Mouse (Mus musculus) midbrain, embryonic 12.5 days (tissue): Measurements from ENCODE around the gene Myof. TPM values are rescaled to one million over a fixed set of nuclear protein-coding genes. Genes with fewer than 3 reads are reported as not detected.

Experiments
- ATAC-seq: fragments of 200-750 bp; cut with Nextera tagmentation; 2 replicates; pipeline ENCODE4 v1.8.0; 2017; ENCODE audit warnings: low read depth, moderate TSS enrichment, moderate library complexity; ENCODE audit not compliant: low FRiP score
- H3K27ac ChIP-seq: fragments of 300-500 bp; sonication (generic); replicated peaks from 2 replicates; pipeline ENCODE4 v1.5.1; 2016; ENCODE audit warnings: mild to moderate bottlenecking
- H3K27me3 ChIP-seq: fragments of 300-500 bp; sonication (generic); 2 replicates; pipeline ENCODE4 v1.6.1; 2016; ENCODE audit warnings: mild to moderate bottlenecking
- H3K36me3 ChIP-seq: fragments of 300-500 bp; sonication (generic); 2 replicates; pipeline ENCODE4 v1.6.1; 2016
- H3K4me1 ChIP-seq: fragments of 300-500 bp; sonication (generic); 2 replicates; pipeline ENCODE4 v1.6.1; 2016
- H3K4me2 ChIP-seq: fragments of 300-500 bp; sonication (generic); replicated peaks from 2 replicates; pipeline ENCODE4 v1.6.1; 2016; ENCODE audit warnings: mild to moderate bottlenecking, moderate library complexity
- H3K4me3 ChIP-seq: fragments of 300-500 bp; sonication (generic); 2 replicates; pipeline ENCODE4 v1.5.1; 2016; ENCODE audit warnings: mild to moderate bottlenecking
- H3K9ac ChIP-seq: fragments of 300-500 bp; sonication (generic); replicated peaks from 2 replicates; pipeline ENCODE4 v1.6.1; 2016; ENCODE audit warnings: mild to moderate bottlenecking, moderate library complexity
- H3K9me3 ChIP-seq: fragments of 300-500 bp; sonication (generic); 2 replicates; pipeline ENCODE4 v1.6.1; 2016; ENCODE audit warnings: mild to moderate bottlenecking
- WGBS: fragments of 180-500 bp; shearing (Covaris S2); methylation state at CpG from one replicate; pipeline ENCODE4 v1.1.7; 2016; 5-methylcytosine and 5-hydroxymethylcytosine counted together
- polyA plus RNA-seq: library from polyadenylated mRNA; unstranded; fragments of >200 nt; fragmentation: Nextera tagmentation; extraction: Ambion mirVana; gene quantifications from 2 replicates; pipeline ENCODE4 v1.2.1, GENCODE M21; 2016

Gene Myof
- polyA plus RNA-seq, 1 experiment from 2014 or later = 5.5 TPM

DNA sequence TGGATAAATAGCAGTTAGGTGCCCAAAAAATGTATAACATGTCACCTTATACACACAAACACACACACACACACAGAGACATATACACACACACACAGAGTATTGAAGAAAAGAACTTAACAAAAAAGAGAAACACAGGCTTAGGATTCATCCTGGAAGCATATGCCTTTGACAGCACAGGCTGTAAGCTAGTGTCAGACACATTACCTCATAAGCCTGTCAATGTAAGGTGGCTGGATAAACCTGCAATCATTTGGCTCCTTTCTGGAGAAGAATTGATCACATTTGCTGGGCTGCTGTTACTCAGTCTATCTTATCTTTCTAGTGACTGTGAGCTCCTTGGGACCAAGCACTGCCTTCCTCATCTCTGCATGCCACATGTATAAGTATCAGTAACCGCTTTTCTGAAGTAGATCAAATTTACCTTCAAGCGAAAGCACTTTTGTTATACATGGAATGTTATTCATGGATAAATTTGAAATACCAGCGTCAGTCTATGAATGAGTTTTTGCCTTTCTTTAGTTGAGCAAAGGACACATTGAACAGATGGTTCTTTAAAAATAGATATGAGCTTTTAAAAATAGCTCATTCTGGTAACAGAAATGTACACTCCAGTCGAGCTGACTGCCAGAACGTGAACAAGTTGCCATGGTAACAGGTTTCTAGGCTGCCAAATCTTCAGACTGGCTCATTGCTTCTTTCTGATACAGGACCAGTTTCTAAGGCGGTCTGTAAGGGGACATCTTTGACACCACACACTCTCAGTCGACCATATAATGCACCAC lies 51.8 kb downstream of the Myof start:
- no peak for ATAC-seq
- H3K27ac ChIP-seq = no peak overlapping the region

DNA sequence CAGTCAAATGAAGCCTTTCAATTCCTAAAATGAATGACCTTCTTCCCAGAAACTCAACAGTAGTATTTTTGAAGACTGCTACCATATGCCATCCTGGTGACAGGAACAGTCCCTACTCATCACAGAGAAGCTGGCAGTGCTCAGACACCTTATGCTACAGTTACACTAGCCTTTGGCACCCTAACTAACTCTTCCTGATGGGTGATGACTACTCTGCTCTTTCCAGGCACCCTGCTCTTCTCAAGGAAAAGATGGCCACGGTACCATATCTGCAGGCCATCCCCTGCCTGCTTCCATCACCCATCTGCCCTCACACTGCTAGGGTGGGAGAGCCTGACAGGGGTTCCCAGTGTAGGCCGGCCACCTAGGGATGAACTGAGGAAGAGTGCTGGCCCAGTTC lies 53.4 kb downstream of the Myof start:
- Histone ChIP-seq H3K27ac (no peak overlapping the region), H3K4me2 (no peak overlapping the region), H3K4me3 (no peak overlapping the region), H3K9me3 (no peaks in the 10 kb centered on the region), H3K4me1 (peaks cover 5% of the 10 kb centered on the region), H3K36me3 (no peaks in the 10 kb centered on the region), H3K9ac (no peak overlapping the region), H3K27me3 (no peaks in the 10 kb centered on the region)
- 91% methylated on average over 2 of the region's 2 CpGs for WGBS
- ATAC-seq = no peak

More for the DNA sequence above, 51.8 kb downstream of the Myof start:
- Histone ChIP-seq H3K9ac (no peak overlapping the region), H3K4me1 (peaks cover 5% of the 10 kb centered on the region), H3K9me3 (no peaks in the 10 kb centered on the region), H3K27me3 (no peaks in the 10 kb centered on the region), H3K4me3 (no peak overlapping the region), H3K36me3 (no peaks in the 10 kb centered on the region), H3K4me2 (no peak overlapping the region)
- 42% methylated on average over 7 of the region's 7 CpGs for WGBS

GRCm38 (mm10) chr19:37988156-37988555 lies 55.2 kb downstream of the Myof start:
- no peak for ATAC-seq
- peaks cover 5% of the 10 kb centered on the region for H3K4me1 ChIP-seq

GRCm38 (mm10) chr19:37985730-37986129 lies 57.6 kb downstream of the Myof start:
- Histone ChIP-seq H3K4me1 (no peaks in the 10 kb centered on the region), H3K4me3 (no peak overlapping the region), H3K27ac (no peak overlapping the region), H3K9ac (no peak overlapping the region), H3K27me3 (no peaks in the 10 kb centered on the region), H3K36me3 (no peaks in the 10 kb centered on the region), H3K9me3 (no peaks in the 10 kb centered on the region), H3K4me2 (no peak overlapping the region)
- no peak for ATAC-seq
- 89% methylated on average over 16 of the region's 16 CpGs for WGBS

More at GRCm38 (mm10) chr19:37988156-37988555, 55.2 kb downstream of the Myof start:
- H3K4me2 ChIP-seq = no peak overlapping the region
- no peak overlapping the region for H3K27ac ChIP-seq
- no peaks in the 10 kb centered on the region for H3K9me3 ChIP-seq
- 84% methylated on average over 4 of the region's 4 CpGs for WGBS
- H3K27me3 ChIP-seq = no peaks in the 10 kb centered on the region
- no peak overlapping the region for H3K9ac ChIP-seq
- no peak overlapping the region for H3K4me3 ChIP-seq
- no peaks in the 10 kb centered on the region for H3K36me3 ChIP-seq

GRCm38 (mm10) chr19:37975951-37976350 lies 67.4 kb downstream of the Myof start:
- H3K27me3 ChIP-seq = no peaks in the 10 kb centered on the region

DNA sequence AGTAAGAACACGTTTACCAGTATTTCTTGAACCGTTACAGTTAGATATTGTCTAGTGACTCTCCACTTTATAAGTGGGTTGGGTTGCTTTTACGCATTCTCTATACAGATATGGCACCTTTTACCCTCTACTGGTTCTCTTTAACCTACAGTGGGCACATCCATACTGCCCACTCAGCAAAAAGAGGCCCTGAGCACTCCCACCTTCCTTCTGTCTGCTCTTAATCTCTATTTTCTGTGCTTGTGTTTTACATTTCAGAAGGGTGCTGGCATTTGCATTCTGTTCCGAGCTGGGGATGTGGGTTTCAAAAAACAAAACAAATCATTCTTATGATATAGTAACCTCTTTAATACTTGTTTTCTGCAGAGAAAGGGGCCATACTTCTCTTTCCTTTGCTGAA lies 72.8 kb downstream of the Myof start:
- Histone ChIP-seq H3K4me1 (no peaks in the 10 kb centered on the region), H3K4me3 (no peak overlapping the region), H3K9me3 (no peaks in the 10 kb centered on the region), H3K36me3 (no peaks in the 10 kb centered on the region), H3K9ac (no peak overlapping the region), H3K27me3 (no peaks in the 10 kb centered on the region), H3K27ac (no peak overlapping the region), H3K4me2 (no peak overlapping the region)
- no peak for ATAC-seq
- WGBS = 88% methylated on average over 4 of the region's 4 CpGs

More at GRCm38 (mm10) chr19:37975951-37976350, 67.4 kb downstream of the Myof start:
- ATAC-seq = no peak
- no peaks in the 10 kb centered on the region for H3K4me1 ChIP-seq
- H3K36me3 ChIP-seq = no peaks in the 10 kb centered on the region
- H3K9ac ChIP-seq = no peak overlapping the region
- WGBS = 88% methylated on average over 5 of the region's 5 CpGs
- no peak overlapping the region for H3K4me2 ChIP-seq
- H3K27ac ChIP-seq = no peak overlapping the region
- no peaks in the 10 kb centered on the region for H3K9me3 ChIP-seq
- H3K4me3 ChIP-seq = no peak overlapping the region

DNA sequence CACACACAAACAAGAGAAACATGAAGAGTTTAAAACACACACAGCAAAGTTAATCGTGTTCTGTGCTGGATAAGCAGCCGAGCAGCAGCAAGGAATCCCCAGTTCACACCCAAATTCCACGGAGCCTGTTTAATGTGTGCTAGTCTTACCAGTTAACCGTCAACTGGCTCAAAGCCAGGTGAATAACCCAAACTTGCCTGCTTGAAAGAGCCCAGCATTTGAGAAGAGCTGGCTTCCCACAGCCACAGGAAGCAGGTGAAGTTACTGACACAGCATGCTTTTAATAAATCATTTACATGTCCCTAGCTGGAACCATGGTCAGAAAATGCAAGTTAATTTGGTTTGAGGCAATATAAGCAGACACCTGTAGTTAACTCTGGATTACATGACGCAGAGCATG lies 73.4 kb downstream of the Myof start:
- Histone ChIP-seq H3K4me2 (no peak overlapping the region), H3K4me1 (no peaks in the 10 kb centered on the region), H3K36me3 (no peaks in the 10 kb centered on the region), H3K9ac (no peak overlapping the region), H3K4me3 (no peak overlapping the region), H3K27me3 (no peaks in the 10 kb centered on the region), H3K27ac (no peak overlapping the region), H3K9me3 (no peaks in the 10 kb centered on the region)
- 84% methylated on average over 5 of the region's 5 CpGs for WGBS
- no peak for ATAC-seq

DNA sequence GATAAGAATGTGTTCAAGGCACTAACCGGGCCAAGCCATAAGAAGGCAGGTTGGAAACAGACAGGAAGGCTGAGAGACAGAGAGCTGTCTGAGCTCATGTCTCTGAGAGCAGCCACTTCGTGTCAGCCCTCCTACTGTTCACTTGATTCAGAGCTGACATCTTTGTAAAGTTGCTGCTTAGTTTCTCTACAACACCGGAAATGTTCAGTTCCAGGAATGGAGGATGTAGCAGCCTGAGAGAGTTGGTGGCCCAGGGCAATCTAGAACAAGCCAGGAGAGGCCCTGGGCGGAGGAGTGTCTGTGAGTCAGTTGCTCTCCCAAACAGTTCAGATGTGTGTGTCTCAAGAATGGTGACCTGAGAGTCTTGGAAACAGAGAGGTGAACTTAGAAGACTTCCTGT lies 77.5 kb downstream of the Myof start:
- Histone ChIP-seq H3K36me3 (no peaks in the 10 kb centered on the region), H3K9me3 (no peaks in the 10 kb centered on the region), H3K4me1 (no peaks in the 10 kb centered on the region), H3K27ac (no peak overlapping the region), H3K9ac (no peak overlapping the region), H3K27me3 (no peaks in the 10 kb centered on the region), H3K4me2 (no peak overlapping the region), H3K4me3 (no peak overlapping the region)
- 80% methylated on average over 4 of the region's 4 CpGs for WGBS
- no peak for ATAC-seq

DNA sequence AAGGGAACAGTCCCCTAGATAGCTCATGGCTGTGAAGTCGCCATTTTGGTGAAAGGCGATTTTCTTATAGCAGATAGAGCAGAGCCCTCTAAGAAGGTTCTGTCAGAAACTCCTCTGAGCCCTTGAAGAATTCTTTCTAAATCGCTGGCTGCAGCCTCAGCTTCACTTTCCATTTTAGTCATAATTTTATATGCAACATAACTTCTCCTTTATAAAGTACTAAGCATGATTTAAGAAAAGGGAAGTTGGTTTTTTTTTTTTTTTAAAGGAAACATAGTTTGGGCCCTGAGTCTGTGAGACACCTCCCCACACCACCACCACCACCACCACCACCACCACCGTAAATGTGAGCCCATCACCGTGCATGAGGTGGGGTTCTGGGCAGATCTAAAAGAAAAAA lies 80.0 kb downstream of the Myof start:
- no peak overlapping the region for H3K27ac ChIP-seq
- no peaks in the 10 kb centered on the region for H3K4me1 ChIP-seq
- WGBS = 85% methylated on average over 5 of the region's 5 CpGs
- H3K4me3 ChIP-seq = no peak overlapping the region
- no peaks in the 10 kb centered on the region for H3K36me3 ChIP-seq
- no peak overlapping the region for H3K9ac ChIP-seq
- no peak for ATAC-seq
- no peak overlapping the region for H3K4me2 ChIP-seq
- H3K27me3 ChIP-seq = no peaks in the 10 kb centered on the region
- H3K9me3 ChIP-seq = no peaks in the 10 kb centered on the region

GRCm38 (mm10) chr19:37960791-37961190 lies 82.6 kb downstream of the Myof start:
- Histone ChIP-seq H3K9ac (no peak overlapping the region), H3K4me1 (no peaks in the 10 kb centered on the region), H3K36me3 (no peaks in the 10 kb centered on the region), H3K27me3 (no peaks in the 10 kb centered on the region), H3K4me2 (no peak overlapping the region), H3K4me3 (no peak overlapping the region), H3K27ac (no peak overlapping the region), H3K9me3 (no peaks in the 10 kb centered on the region)
- 96% methylated on average over 9 of the region's 9 CpGs for WGBS
- ATAC-seq = no peak

DNA sequence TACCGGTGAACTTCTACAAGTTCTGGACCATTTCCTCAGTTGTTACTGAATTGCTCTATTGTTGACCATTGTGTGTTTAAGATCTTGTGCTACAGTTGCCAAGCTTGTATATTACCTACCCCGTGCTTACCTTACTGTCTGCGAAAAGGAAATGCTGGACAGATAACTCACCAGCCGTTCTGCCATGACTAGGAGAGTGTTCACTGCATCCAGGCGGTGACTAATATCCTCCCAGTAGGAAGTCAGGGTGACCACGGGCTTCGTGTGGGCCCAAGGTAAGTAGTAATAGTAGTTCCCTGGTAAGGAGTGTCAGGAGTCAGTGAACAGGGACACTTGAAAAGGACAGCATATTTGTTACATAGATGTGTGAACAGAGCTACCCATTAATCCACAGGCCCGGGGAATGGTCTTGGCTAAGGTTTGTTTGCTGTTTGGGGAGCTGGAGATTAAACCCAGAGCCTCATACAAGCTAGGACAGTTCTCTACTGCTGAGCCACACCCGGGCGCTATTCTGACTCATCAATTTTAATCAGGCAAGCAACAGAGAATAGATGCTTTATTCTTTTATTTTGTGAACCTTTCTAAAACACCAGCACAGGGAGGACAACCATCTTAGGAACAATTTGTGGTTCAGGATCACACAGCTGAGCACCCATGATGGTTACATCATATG lies 83.7 kb downstream of the Myof start:
- H3K9ac ChIP-seq = no peak overlapping the region
- H3K36me3 ChIP-seq = no peaks in the 10 kb centered on the region
- no peaks in the 10 kb centered on the region for H3K4me1 ChIP-seq
- H3K4me3 ChIP-seq = no peak overlapping the region
- no peaks in the 10 kb centered on the region for H3K9me3 ChIP-seq
- 88% methylated on average over 10 of the region's 10 CpGs for WGBS
- no peak overlapping the region for H3K4me2 ChIP-seq
- no peak overlapping the region for H3K27ac ChIP-seq
- H3K27me3 ChIP-seq = no peaks in the 10 kb centered on the region
- ATAC-seq = no peak

GRCm38 (mm10) chr19:37959076-37959475 lies 84.3 kb downstream of the Myof start:
- Histone ChIP-seq H3K4me3 (no peak overlapping the region), H3K27me3 (no peaks in the 10 kb centered on the region), H3K9me3 (no peaks in the 10 kb centered on the region), H3K4me2 (no peak overlapping the region), H3K9ac (no peak overlapping the region), H3K27ac (no peak overlapping the region), H3K36me3 (no peaks in the 10 kb centered on the region), H3K4me1 (no peaks in the 10 kb centered on the region)
- ATAC-seq = no peak
- WGBS = 43% methylated on average over 6 of the region's 6 CpGs
